Mouse (Mus musculus): ENCODE data around the gene 4931429L15Rik. TPM values are rescaled to one million over a fixed set of nuclear protein-coding genes. Genes with fewer than 3 reads are reported as not detected.

4931429L15Rik gene
- polyA plus RNA-seq, 1 experiment from 2014 or later, result not detected

- no peak overlapping the region for H3K4me3 ChIP-seq (ENCODE audit: low read depth, low read length)
- WGBS, result 88% methylated on average over 5 of the region's 5 CpGs
- H3K4me1 ChIP-seq (replicated peaks; ENCODE audit: control insufficient read depth, insufficient read depth, low read length), result no peaks in the 10 kb centered on the region
- no peaks in the 10 kb centered on the region; the same call in 1 of the 2 replicates for H3K36me3 ChIP-seq (ENCODE audit: control insufficient read depth, insufficient read depth)
- no peak for ATAC-seq
- no peaks in the 10 kb centered on the region; the same call in 1 of the 2 replicates for H3K27me3 ChIP-seq (replicated peaks; ENCODE audit: control insufficient read depth, insufficient read depth, low read length)
- no peak overlapping the region for H3K27ac ChIP-seq (ENCODE audit: low read depth, low read length)
- no peak overlapping the region for H3K4me2 ChIP-seq (replicated peaks; ENCODE audit: low read depth)
- no peak for TF ChIP-seq CTCF (IDR thresholded peaks at IDR 0.05; ENCODE audit: low read depth)
- no peak overlapping the region for H3K9ac ChIP-seq (ENCODE audit: low read depth, low read length)
- H3K9me3 ChIP-seq (ENCODE audit: control insufficient read depth), result no peaks in the 10 kb centered on the region
These were observed 50.7 kb downstream of the 4931429L15Rik start for GRCm38 (mm10) chr9:46269125-46269524.

DNA sequence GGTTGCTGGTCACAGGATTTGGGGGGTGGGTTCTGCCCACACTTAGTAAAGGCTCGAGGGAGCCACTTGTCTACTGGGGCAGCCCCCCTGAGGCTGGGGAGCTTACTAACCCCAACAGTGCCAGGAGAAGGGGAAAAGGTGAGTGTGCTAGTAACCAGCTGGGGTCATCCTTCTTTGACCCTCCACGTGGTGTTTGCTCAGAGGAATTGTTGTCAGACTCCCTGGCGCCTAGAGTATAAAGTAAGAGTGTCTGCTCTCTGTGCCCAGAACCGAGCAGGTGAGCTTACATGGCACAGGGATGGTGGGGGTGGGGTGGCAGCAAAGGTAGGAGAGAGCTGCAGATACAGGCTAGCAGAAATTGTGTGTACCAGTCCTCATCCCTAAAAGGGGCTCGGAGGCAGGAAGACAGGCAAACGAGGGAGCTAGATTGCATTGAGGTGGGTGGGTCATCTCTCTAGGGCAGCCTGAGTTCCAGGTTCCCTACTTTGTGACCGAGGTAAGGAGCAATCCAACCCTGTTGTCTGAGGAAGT is 51.4 kb downstream of the 4931429L15Rik start, which contains the start of gene Apoa5:
Apoa5 (plus strand) TSS at position 291 of the 531 bp plus-strand sequence.
- H3K9ac ChIP-seq (ENCODE audit: low read depth, low read length), result no peak within 1 kb of the TSS
- no peaks in the 10 kb centered on the region; the same call in 1 of the 2 replicates for H3K27me3 ChIP-seq (replicated peaks; ENCODE audit: control insufficient read depth, insufficient read depth, low read length)
- no peak within 1 kb of the TSS for H3K4me3 ChIP-seq (ENCODE audit: low read depth, low read length)
- no peak for TF ChIP-seq CTCF (IDR thresholded peaks at IDR 0.05; ENCODE audit: low read depth)
- no peaks in the 10 kb centered on the region for H3K4me1 ChIP-seq (replicated peaks; ENCODE audit: control insufficient read depth, insufficient read depth, low read length)
- no peaks in the 10 kb centered on the region; the same call in 1 of the 2 replicates for H3K36me3 ChIP-seq (ENCODE audit: control insufficient read depth, insufficient read depth)
- H3K4me2 ChIP-seq (replicated peaks; ENCODE audit: low read depth), result no peak within 1 kb of the TSS
- H3K27ac ChIP-seq (ENCODE audit: low read depth, low read length), result no peak within 1 kb of the TSS
- 32% methylated on average over 7 of the region's 7 CpGs for WGBS
- H3K9me3 ChIP-seq (ENCODE audit: control insufficient read depth), result no peaks in the 10 kb centered on the region
- no peak for ATAC-seq

DNA sequence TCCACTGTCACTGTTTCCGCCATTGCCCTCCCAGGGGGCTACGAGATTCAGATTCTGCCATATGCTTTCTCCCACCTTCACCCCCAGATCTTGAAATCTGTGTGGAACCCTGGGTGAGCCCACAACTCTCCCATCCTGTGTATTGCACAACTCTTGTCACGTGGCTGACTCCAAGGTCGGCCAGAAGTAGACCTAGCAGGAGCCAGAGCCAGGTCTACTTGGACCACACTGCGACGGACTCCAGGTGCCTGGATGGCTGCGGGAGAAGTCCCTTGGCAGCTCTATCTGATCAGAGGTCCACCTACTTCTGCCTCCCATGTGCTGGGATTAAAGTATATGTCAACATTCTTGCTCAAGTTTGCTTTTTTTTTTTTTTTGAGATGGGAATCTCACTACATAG is 58.7 kb downstream of the 4931429L15Rik start:
- Histone ChIP-seq H3K27me3 (replicated peaks; ENCODE audit: control insufficient read depth, insufficient read depth, low read length) (no peaks in the 10 kb centered on the region), H3K4me2 (replicated peaks; ENCODE audit: low read depth) (no peak overlapping the region), H3K4me1 (replicated peaks; ENCODE audit: control insufficient read depth, insufficient read depth, low read length) (no peaks in the 10 kb centered on the region), H3K4me3 (ENCODE audit: low read depth, low read length) (no peak overlapping the region), H3K27ac (ENCODE audit: low read depth, low read length) (no peak overlapping the region), H3K9ac (ENCODE audit: low read depth, low read length) (no peak overlapping the region), H3K9me3 (ENCODE audit: control insufficient read depth) (no peaks in the 10 kb centered on the region), H3K36me3 (ENCODE audit: control insufficient read depth, insufficient read depth) (no peaks in the 10 kb centered on the region)
- WGBS, result 75% methylated on average over 7 of the region's 7 CpGs
- no peak for TF ChIP-seq CTCF (IDR thresholded peaks at IDR 0.05; ENCODE audit: low read depth)
- no peak for ATAC-seq

- no peak overlapping the region for H3K4me2 ChIP-seq (replicated peaks; ENCODE audit: low read depth)
- no peaks in the 10 kb centered on the region for H3K9me3 ChIP-seq (ENCODE audit: control insufficient read depth)
- no peak overlapping the region for H3K4me3 ChIP-seq (ENCODE audit: low read depth, low read length)
- H3K27me3 ChIP-seq (replicated peaks; ENCODE audit: control insufficient read depth, insufficient read depth, low read length), result no peaks in the 10 kb centered on the region
- no peak for ATAC-seq
- H3K36me3 ChIP-seq (ENCODE audit: control insufficient read depth, insufficient read depth), result no peaks in the 10 kb centered on the region
- H3K27ac ChIP-seq (ENCODE audit: low read depth, low read length), result no peak overlapping the region
- H3K9ac ChIP-seq (ENCODE audit: low read depth, low read length), result no peak overlapping the region
- 90% methylated on average over 6 of the region's 6 CpGs for WGBS
- H3K4me1 ChIP-seq (replicated peaks; ENCODE audit: control insufficient read depth, insufficient read depth, low read length), result no peaks in the 10 kb centered on the region
- TF ChIP-seq CTCF (IDR thresholded peaks at IDR 0.05; ENCODE audit: low read depth), result no peak
These were observed 60.7 kb downstream of the 4931429L15Rik start for GRCm38 (mm10) chr9:46259111-46259510.

DNA sequence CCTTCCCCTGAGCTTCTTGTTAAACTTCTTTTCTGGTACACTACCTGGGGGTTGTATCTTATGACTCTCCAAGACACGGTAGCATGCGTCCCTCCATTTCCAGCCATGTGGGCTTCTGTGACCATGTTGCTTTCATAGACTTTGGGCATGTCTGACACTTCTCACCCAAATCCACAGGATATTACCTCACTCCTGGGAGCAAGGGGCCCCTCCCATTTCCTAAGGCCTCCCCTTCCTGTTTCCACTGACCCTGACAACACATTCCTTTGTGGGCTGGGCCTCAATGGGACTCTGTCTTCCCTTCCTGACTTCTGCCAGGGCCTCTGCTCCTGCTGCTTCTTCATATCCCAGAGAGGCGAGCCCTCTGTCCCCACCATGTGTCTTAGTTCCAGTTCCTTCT is 62.2 kb downstream of the 4931429L15Rik start:
- Histone ChIP-seq H3K4me3 (ENCODE audit: low read depth, low read length) (no peak overlapping the region), H3K4me1 (replicated peaks; ENCODE audit: control insufficient read depth, insufficient read depth, low read length) (no peaks in the 10 kb centered on the region), H3K27me3 (replicated peaks; ENCODE audit: control insufficient read depth, insufficient read depth, low read length) (no peaks in the 10 kb centered on the region), H3K27ac (ENCODE audit: low read depth, low read length) (no peak overlapping the region), H3K9me3 (ENCODE audit: control insufficient read depth) (no peaks in the 10 kb centered on the region), H3K4me2 (replicated peaks; ENCODE audit: low read depth) (no peak overlapping the region), H3K36me3 (ENCODE audit: control insufficient read depth, insufficient read depth) (no peaks in the 10 kb centered on the region), H3K9ac (ENCODE audit: low read depth, low read length) (no peak overlapping the region)
- TF ChIP-seq CTCF (IDR thresholded peaks at IDR 0.05; ENCODE audit: low read depth), result no peak
- ATAC-seq, result no peak
- WGBS, result 82% methylated on average over 3 of the region's 3 CpGs

DNA sequence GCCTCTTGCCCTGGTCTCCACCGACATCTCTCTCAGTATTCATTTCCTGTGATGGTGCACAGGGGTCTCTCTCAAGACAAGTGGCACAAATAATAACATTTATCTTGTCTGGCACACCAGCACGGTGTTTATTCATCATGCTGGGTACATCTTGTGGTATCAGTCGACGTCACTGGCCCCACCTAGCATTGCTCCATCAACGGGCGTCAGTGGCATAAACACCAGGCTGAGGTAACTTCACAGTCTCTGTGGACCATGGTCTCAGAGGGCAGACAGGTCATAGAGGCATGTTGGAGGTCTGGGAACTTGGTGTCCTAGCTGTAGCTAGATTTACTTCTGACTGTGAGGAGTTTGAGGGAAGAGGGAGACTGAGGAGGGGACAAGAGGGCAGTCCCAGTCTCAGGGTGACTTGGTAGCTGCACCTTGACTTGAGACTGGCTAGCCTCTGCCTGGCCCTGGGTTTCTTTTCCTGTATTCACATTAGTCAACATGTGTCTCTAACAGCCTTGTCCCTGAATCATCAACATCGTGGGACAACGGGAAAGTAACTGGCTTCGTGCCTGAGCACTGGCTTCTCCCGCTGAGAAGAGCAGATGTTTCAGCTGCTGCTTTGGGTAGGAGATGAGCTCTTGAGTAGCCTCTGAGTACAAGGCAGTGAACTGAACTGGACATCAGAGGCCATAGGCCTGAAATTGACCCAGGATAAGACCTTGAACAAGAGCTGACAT is 63.0 kb downstream of the 4931429L15Rik start:
- TF ChIP-seq CTCF (IDR thresholded peaks at IDR 0.05; ENCODE audit: low read depth), result no peak
- H3K9ac ChIP-seq (ENCODE audit: low read depth, low read length), result no peak overlapping the region
- H3K27me3 ChIP-seq (replicated peaks; ENCODE audit: control insufficient read depth, insufficient read depth, low read length), result no peaks in the 10 kb centered on the region
- no peak for ATAC-seq
- WGBS, result 75% methylated on average over 10 of the region's 10 CpGs
- no peaks in the 10 kb centered on the region for H3K9me3 ChIP-seq (ENCODE audit: control insufficient read depth)
- no peaks in the 10 kb centered on the region for H3K36me3 ChIP-seq (ENCODE audit: control insufficient read depth, insufficient read depth)
- H3K4me2 ChIP-seq (replicated peaks; ENCODE audit: low read depth), result no peak overlapping the region
- H3K4me3 ChIP-seq (ENCODE audit: low read depth, low read length), result no peak overlapping the region
- no peak overlapping the region for H3K27ac ChIP-seq (ENCODE audit: low read depth, low read length)
- no peaks in the 10 kb centered on the region for H3K4me1 ChIP-seq (replicated peaks; ENCODE audit: control insufficient read depth, insufficient read depth, low read length)
